Mouse (Mus musculus) kidney, adult 8-10 months (tissue): ENCODE results near the gene Prmt1.
A peak's percentile ranks its signal among the peaks of the same experiment; 100 is the strongest.
"Not testable (repeated sequence)": the region's sequence is repeated elsewhere in the genome, so short reads cannot be mapped to it uniquely, and the experiment has no call there.

ENCODE experiments used
- DNase-seq, 2 experiments: peaks; one replicate each; pipeline ENCODE4 v3.0.0; 2022

Gene Prmt1

GRCm38 (mm10) chr7:44986192-44986878 is at the start of gene Prmt1:
Gene Prmt1, minus strand, starts transcription at chr7:44986568.
- DNase-seq: peak; percentile 99 to 100

GRCm38 (mm10) chr7:45035631-45036030 is 49.3 kb upstream of the Prmt1 start:
- DNase-seq: no peak

- DNase-seq: no peak
These were observed 47.5 kb upstream of the Prmt1 start for GRCm38 (mm10) chr7:45033722-45034359.

- DNase-seq: no peak
These were observed 44.5 kb upstream of the Prmt1 start for GRCm38 (mm10) chr7:45030857-45031256.

GRCm38 (mm10) chr7:45029995-45030394 is 43.6 kb upstream of the Prmt1 start:
- no peak for DNase-seq

- DNase-seq: no peak
These were observed 42.0 kb upstream of the Prmt1 start for GRCm38 (mm10) chr7:45028351-45028750.

GRCm38 (mm10) chr7:45027761-45028160 is 41.4 kb upstream of the Prmt1 start:
- no peak for DNase-seq

- no peak for DNase-seq
These were observed 39.9 kb upstream of the Prmt1 start for GRCm38 (mm10) chr7:45026256-45026655.

GRCm38 (mm10) chr7:45025601-45026220 is 39.3 kb upstream of the Prmt1 start:
- DNase-seq: no peak

GRCm38 (mm10) chr7:45024281-45025248 is 38.2 kb upstream of the Prmt1 start:
- no peak for DNase-seq

GRCm38 (mm10) chr7:45023711-45024110 is 37.3 kb upstream of the Prmt1 start:
- not testable (repeated sequence) for DNase-seq

- no peak for DNase-seq
These were observed 33.9 kb upstream of the Prmt1 start for GRCm38 (mm10) chr7:45020225-45020624.

- peak; percentile 63 to 70 for DNase-seq
These were observed 32.7 kb upstream of the Prmt1 start for GRCm38 (mm10) chr7:45019031-45019571.

GRCm38 (mm10) chr7:45017242-45018061 is 31.1 kb upstream of the Prmt1 start, which contains the start of gene Rras:
Gene Rras, plus strand, starts transcription at chr7:45017961.
- peak; percentile 94 to 99 for DNase-seq

- DNase-seq: no peak
These were observed 30.4 kb upstream of the Prmt1 start for GRCm38 (mm10) chr7:45016761-45017160.

- peak; percentile 100 for DNase-seq
These were observed 29.7 kb upstream of the Prmt1 start, which contains the start of gene Scaf1 for GRCm38 (mm10) chr7:45015957-45016612. Gene Scaf1, minus strand, starts transcription at chr7:45016363.

- DNase-seq: no peak
These were observed 29.1 kb upstream of the Prmt1 start for GRCm38 (mm10) chr7:45015344-45015956.

GRCm38 (mm10) chr7:45014096-45014451 is 27.7 kb upstream of the Prmt1 start:
- DNase-seq: no peak

GRCm38 (mm10) chr7:45013366-45014095 is 27.2 kb upstream of the Prmt1 start:
- no peak for DNase-seq

GRCm38 (mm10) chr7:45012824-45013223 is 26.5 kb upstream of the Prmt1 start:
- DNase-seq: no peak
